ENCODE assay signal across 16 mouse cellular contexts in the genomic region with DNA sequence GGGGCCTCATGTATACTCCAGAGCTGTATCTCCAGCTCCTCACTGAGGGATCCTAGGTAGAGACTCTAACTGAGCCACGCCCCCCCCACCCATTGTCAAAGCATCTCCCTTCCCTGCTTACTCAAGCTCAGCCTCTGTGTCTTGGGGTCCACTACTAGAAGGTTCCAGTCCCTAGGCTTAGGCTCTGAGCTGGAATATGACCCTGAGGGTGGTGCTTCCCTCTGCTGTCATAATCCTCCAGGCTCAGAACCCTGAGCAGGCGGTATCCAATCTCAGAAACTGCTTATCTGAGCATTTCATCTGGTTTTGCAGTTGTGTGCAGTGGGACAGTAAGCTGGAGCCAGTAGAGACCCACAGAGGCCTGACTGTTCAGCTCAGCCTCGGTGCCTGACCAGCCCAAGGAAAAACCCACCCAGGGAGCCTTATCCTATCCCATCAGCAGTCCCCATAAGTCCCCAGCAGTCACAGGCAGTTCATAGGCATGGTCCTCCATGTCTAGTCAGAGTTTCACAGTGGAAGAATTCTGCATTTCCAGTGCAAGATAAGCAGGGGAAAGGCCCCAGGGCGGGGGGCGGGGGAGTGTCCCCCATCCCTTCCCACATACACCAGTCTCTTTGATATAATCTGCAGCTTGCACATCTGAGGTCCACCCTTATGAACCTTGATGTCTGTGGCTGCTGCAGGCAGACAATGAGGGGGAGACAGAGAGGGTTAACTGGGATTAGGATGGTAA. TPM values are rescaled to one million over a fixed set of nuclear protein-coding genes. Genes with fewer than 3 reads are reported as not detected.
DNase-seq lines count a peak whose midpoint lies in the region; ATAC-seq lines count a peak whose summit lies in the region.
"Had no signal": no experiment of that assay in that cellular context is flagged by ENCODE, and none has a peak within 500 bp of the region (broad histone marks: within the 10 kb centered on the region; RNA-seq: fewer than 3 reads in every experiment).

No protein-coding gene starts in this region.

- no peak overlapping the region for H3K4me3 ChIP-seq in kidney, embryonic 15.5 days (replicated peaks)
- H3K4me3 ChIP-seq in embryonic facial prominence, embryonic 15.5 days (replicated peaks), result no peak overlapping the region
- H3K4me3 ChIP-seq: intestine, embryonic 15.5 days; layer of hippocampus, adult 2 months had no signal

- H3K4me1 ChIP-seq in kidney, embryonic 15.5 days, result peaks cover 10% of the 10 kb centered on the region
- peaks cover 33% of the 10 kb centered on the region for H3K4me1 ChIP-seq in embryonic facial prominence, embryonic 15.5 days

- H3K27me3 ChIP-seq in kidney, embryonic 15.5 days, result no peaks in the 10 kb centered on the region
- H3K27me3 ChIP-seq in embryonic facial prominence, embryonic 15.5 days, result no peaks in the 10 kb centered on the region
- H3K27me3 ChIP-seq: CH12.LX; intestine, embryonic 15.5 days; Patski had no signal

- no peak overlapping the region for H3K4me2 ChIP-seq in kidney, embryonic 15.5 days
- H3K4me2 ChIP-seq in embryonic facial prominence, embryonic 15.5 days (replicated peaks), result no peak overlapping the region
- H3K4me2 ChIP-seq: intestine, embryonic 15.5 days had no signal

- H3K9ac ChIP-seq in kidney, embryonic 15.5 days, result no peak overlapping the region
- no peak overlapping the region for H3K9ac ChIP-seq in embryonic facial prominence, embryonic 15.5 days
- H3K9ac ChIP-seq: intestine, embryonic 15.5 days had no signal

- WGBS in kidney, embryonic 15.5 days, result 76% methylated on average over 5 of the region's 5 CpGs
- WGBS in embryonic facial prominence, embryonic 15.5 days, result 72% methylated on average over 5 of the region's 5 CpGs

- no peak for DNase-seq in kidney, adult 18-20 months
- DNase-seq in retina, postnatal 1 day, result peak; percentile 33
- DNase-seq in retina, embryonic 14.5 days (ENCODE audit: low spot score), result no peak
- DNase-seq in retina, postnatal 7 days (ENCODE audit: low read depth, low spot score), result peak; percentile 32
- no peak for DNase-seq in yolk sac, embryonic 10.5 days (ENCODE audit: low spot score)
- DNase-seq in urinary bladder, postnatal 25 days (ENCODE audit: low spot score), result no peak
- DNase-seq: gastrocnemius, postnatal 10 days; right cerebral cortex, postnatal 14 days; thymus, adult 18-20 months had no signal

- no peaks in the 10 kb centered on the region for H3K9me3 ChIP-seq in kidney, embryonic 15.5 days (replicated peaks)
- H3K9me3 ChIP-seq in embryonic facial prominence, embryonic 15.5 days (replicated peaks), result no peaks in the 10 kb centered on the region
- H3K9me3 ChIP-seq: intestine, embryonic 15.5 days had no signal

- 0 out of 2 replicates have a peak, but pooled peaks have one; percentile 46 for ATAC-seq in kidney, embryonic 15.5 days (replicated peaks; ENCODE audit: low FRiP score)
- ATAC-seq in embryonic facial prominence, embryonic 15.5 days (ENCODE audit: insufficient number of reproducible peaks, low FRiP score, low TSS enrichment, low read depth), result no peak
- ATAC-seq: forebrain, embryonic 16.5 days; intestine, embryonic 15.5 days; Patski had no signal

- H3K36me3 ChIP-seq in kidney, embryonic 15.5 days, result peaks cover 55% of the 10 kb centered on the region
- H3K36me3 ChIP-seq in embryonic facial prominence, embryonic 15.5 days, result peaks cover 12% of the 10 kb centered on the region

- H3K27ac ChIP-seq in kidney, embryonic 15.5 days, result peak overlapping the region; percentile 61
- H3K27ac ChIP-seq in embryonic facial prominence, embryonic 15.5 days (replicated peaks), result peak overlapping the region; percentile 39; the same call in 1 of the 2 replicates
- H3K27ac ChIP-seq: intestine, embryonic 15.5 days; layer of hippocampus, adult 2 months had no signal

RNA-seq across cellular contexts. Expression of a gene that starts 27.8 kb away (rescaled TPM):
- 0.48 and 0.71 TPM in 2 replicates for polyA plus RNA-seq in kidney, embryonic 15.5 days (2015; fragmentation: Nextera tagmentation; extraction: Ambion mirVana)
- 0.74 and 0.79 TPM in 2 replicates for polyA plus RNA-seq in embryonic facial prominence, embryonic 15.5 days (2015; fragmentation: Nextera tagmentation; extraction: Ambion mirVana)

Comparison
In these comparisons a context has a peak if more than half of its experiments do, and no peak if none do; other contexts are left out.
1. DNase-seq: peak in retina, postnatal 1 day (single experiment) and retina, postnatal 7 days (single experiment); none in kidney, adult 18-20 months (single experiment), retina, embryonic 14.5 days (single experiment), yolk sac, embryonic 10.5 days (single experiment) and urinary bladder, postnatal 25 days (single experiment).